Comparison of ENCODE assay signal across 8 mouse cellular contexts in the genomic region with DNA sequence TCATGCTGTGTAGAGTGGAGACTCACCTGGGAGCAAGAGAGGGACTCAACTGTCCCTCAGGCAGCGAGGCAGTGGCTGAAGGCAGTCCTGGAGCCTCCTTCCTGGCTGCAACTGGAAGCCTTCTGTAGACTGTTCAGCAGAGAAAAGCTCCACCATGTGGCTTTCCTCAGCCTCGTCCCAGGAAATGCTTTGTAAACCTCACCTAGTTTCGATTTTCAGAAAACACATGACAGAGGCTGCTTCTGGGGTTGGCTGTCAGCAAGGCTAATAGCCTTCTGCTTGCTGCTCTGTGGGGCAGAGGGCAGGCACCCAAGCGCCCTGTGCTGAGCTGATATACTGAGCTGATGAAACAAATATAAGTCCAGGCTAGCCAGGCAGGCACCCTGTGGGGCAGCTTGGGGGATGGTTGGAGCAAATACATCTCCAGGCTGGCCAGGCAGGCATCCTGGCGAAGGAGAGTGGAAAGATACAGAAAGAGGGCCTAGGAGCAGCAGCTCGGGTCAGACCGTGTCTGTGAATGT. TPM values are rescaled to one million over a fixed set of nuclear protein-coding genes. Genes with fewer than 3 reads are reported as not detected.
DNase-seq lines count a peak whose midpoint lies in the region; ATAC-seq and TF ChIP-seq lines count a peak whose summit lies in the region.

A gene (minus strand): TSS at position 333 of the 521 bp plus-strand sequence.

- no peaks in the 10 kb centered on the region for H3K36me3 ChIP-seq in heart, embryonic 11.5 days (ENCODE audit: control insufficient read depth, insufficient read depth, low read length)
- H3K36me3 ChIP-seq in kidney, embryonic 15.5 days, result peaks cover 13% of the 10 kb centered on the region
- H3K36me3 ChIP-seq in limb, embryonic 14.5 days (ENCODE audit: control insufficient read depth, insufficient read depth, low read length), result peaks cover 16% of the 10 kb centered on the region

- no peaks in the 10 kb centered on the region for H3K9me3 ChIP-seq in heart, embryonic 11.5 days (replicated peaks; ENCODE audit: control insufficient read depth, low read length)
- no peaks in the 10 kb centered on the region for H3K9me3 ChIP-seq in kidney, embryonic 15.5 days (replicated peaks)
- H3K9me3 ChIP-seq in limb, embryonic 14.5 days (ENCODE audit: control insufficient read depth, low read length), result no peaks in the 10 kb centered on the region

- H3K9ac ChIP-seq in heart, embryonic 11.5 days (ENCODE audit: low read depth, low read length), result peak within 1 kb of the TSS; percentile 62
- 0 out of 2 replicates have a peak within 1 kb of the TSS, but pooled peaks have one; percentile 8 for H3K9ac ChIP-seq in kidney, embryonic 15.5 days
- 0 out of 2 replicates have a peak within 1 kb of the TSS, but pooled peaks have one; percentile 21 for H3K9ac ChIP-seq in limb, embryonic 14.5 days (ENCODE audit: low read depth, low read length, severe bottlenecking)

- DNase-seq in 3T3-L1 (ENCODE audit: low read depth, low spot score), result peak; percentile 94
- DNase-seq in T-cell, adult 2 months (ENCODE audit: low spot score), result peak; percentile 77
- DNase-seq in embryo, embryonic 10.5 days (ENCODE audit: low spot score), result peak; percentile 32
- DNase-seq in limb, embryonic 14.5 days (ENCODE audit: low spot score), result peak; percentile 75
- DNase-seq in natural killer cell, adult 2 months (ENCODE audit: low spot score in 2 of 2), result peak; percentile 46 to 53
- peak; percentile 67 to 74 for DNase-seq in thymus, postnatal 36 days

- no peak for ATAC-seq in heart, embryonic 11.5 days (replicated peaks; ENCODE audit: insufficient number of reproducible peaks, low FRiP score, low TSS enrichment)
- no peak; the same call in 1 of the 2 replicates for ATAC-seq in kidney, embryonic 15.5 days (replicated peaks; ENCODE audit: low FRiP score)
- peak; percentile 71; the same call in 1 of the 2 replicates for ATAC-seq in limb, embryonic 14.5 days (ENCODE audit: low FRiP score, low read depth)

- H3K4me1 ChIP-seq in heart, embryonic 11.5 days (ENCODE audit: control insufficient read depth, insufficient read depth, low read length), result peaks cover 32% of the 10 kb centered on the region
- peaks cover 53% of the 10 kb centered on the region for H3K4me1 ChIP-seq in kidney, embryonic 15.5 days
- peaks cover 29% of the 10 kb centered on the region for H3K4me1 ChIP-seq in limb, embryonic 14.5 days (ENCODE audit: control insufficient read depth, insufficient read depth, low read length)

- TF ChIP-seq POLR2A in limb, embryonic 14.5 days (IDR thresholded peaks at IDR 0.05; ENCODE audit: borderline replicate concordance, extremely low read depth, insufficient read depth, insufficient read length), result no peak

- H3K4me3 ChIP-seq in heart, embryonic 11.5 days (ENCODE audit: low read depth, low read length), result no peak within 1 kb of the TSS
- H3K4me3 ChIP-seq in kidney, embryonic 15.5 days (replicated peaks), result no peak within 1 kb of the TSS
- H3K4me3 ChIP-seq in limb, embryonic 14.5 days (replicated peaks; ENCODE audit: low read length), result no peak within 1 kb of the TSS

- WGBS in heart, embryonic 11.5 days (ENCODE audit: insufficient replicate concordance), result 32% methylated on average over 7 of the region's 7 CpGs
- 24% methylated on average over 7 of the region's 7 CpGs for WGBS in kidney, embryonic 15.5 days
- WGBS in limb, embryonic 14.5 days, result 32% methylated on average over 7 of the region's 7 CpGs

- no peaks in the 10 kb centered on the region for H3K27me3 ChIP-seq in heart, embryonic 11.5 days (ENCODE audit: control insufficient read depth, insufficient read depth, low read length)
- no peaks in the 10 kb centered on the region for H3K27me3 ChIP-seq in kidney, embryonic 15.5 days
- H3K27me3 ChIP-seq in limb, embryonic 14.5 days (ENCODE audit: control insufficient read depth, insufficient read depth, low read length), result no peaks in the 10 kb centered on the region

- peak within 1 kb of the TSS; percentile 41 for H3K27ac ChIP-seq in heart, embryonic 11.5 days (ENCODE audit: low read depth, low read length)
- peak within 1 kb of the TSS; percentile 86 for H3K27ac ChIP-seq in kidney, embryonic 15.5 days
- H3K27ac ChIP-seq in limb, embryonic 14.5 days (replicated peaks; ENCODE audit: low read depth, low read length), result peak within 1 kb of the TSS; percentile 71

- H3K4me2 ChIP-seq in heart, embryonic 11.5 days, result no peak within 1 kb of the TSS
- peak within 1 kb of the TSS; percentile 20; the same call in 1 of the 2 replicates for H3K4me2 ChIP-seq in kidney, embryonic 15.5 days
- peak within 1 kb of the TSS; percentile 3; the same call in 1 of the 2 replicates for H3K4me2 ChIP-seq in limb, embryonic 14.5 days (replicated peaks; ENCODE audit: low read depth, low read length, severe bottlenecking)

RNA-seq across cellular contexts. Expression of the gene that starts here (rescaled TPM):
- 3.1 and 3.8 TPM in 2 replicates for polyA plus RNA-seq in heart, embryonic 11.5 days (2014; fragmentation: Nextera tagmentation; extraction: Ambion mirVana)
- polyA plus RNA-seq in kidney, embryonic 15.5 days (2015; fragmentation: Nextera tagmentation; extraction: Ambion mirVana), result 13.6 and 18.2 TPM in 2 replicates
- polyA plus RNA-seq in limb, embryonic 14.5 days (2012; rRNA removed), result 13.7 and 19.7 TPM in 2 replicates
- polyA plus RNA-seq in limb, embryonic 14.5 days (2014; fragmentation: Nextera tagmentation; extraction: Ambion mirVana), result 8.2 and 8.7 TPM in 2 replicates

Comparison
In these comparisons a context has a peak if more than half of its experiments do, and no peak if none do; other contexts are left out.
1. DNase-seq: peak in every context shown above with its lines; median percentile 94 in 3T3-L1; 77 in T-cell, adult 2 months; 75 in limb, embryonic 14.5 days; 70 in thymus, postnatal 36 days; 50 in natural killer cell, adult 2 months; 32 in embryo, embryonic 10.5 days.
2. H3K9ac ChIP-seq: peak in every context shown above with its lines; median percentile 62 in heart, embryonic 11.5 days; 21 in limb, embryonic 14.5 days; 8 in kidney, embryonic 15.5 days.